Mouse (Mus musculus) CH12.LX (cell line): ENCODE measurements around the gene Tpcn1.

Source experiments
- CTCF ChIP-seq, 2 experiments: IDR thresholded peaks in 1 of 2; conservative IDR thresholded peaks in 1 of 2; 2 replicates each; pipeline ENCODE4 v1.5.1; 2011 to 2012; ENCODE audit warnings: low read depth in 2 of 2, low read length in 2 of 2, improper control_type of control experiment in 1 of 2, inconsistent platforms in 1 of 2, mild to moderate bottlenecking in 1 of 2, moderate library complexity in 1 of 2
- ELF1 ChIP-seq: IDR thresholded peaks from 2 replicates; pipeline ENCODE4 v1.6.1; 2014; ENCODE audit warnings: low read depth, mild to moderate bottlenecking, inconsistent platforms, low read length, improper control_type of control experiment
- EP300 ChIP-seq: IDR thresholded peaks from 2 replicates; pipeline ENCODE4 v1.6.1; 2011; ENCODE audit warnings: low read length, improper control_type of control experiment
- MEF2A ChIP-seq: IDR thresholded peaks from 2 replicates; pipeline ENCODE4 v1.6.1; 2014; ENCODE audit warnings: low read depth, mild to moderate bottlenecking, inconsistent platforms, low read length, improper control_type of control experiment, borderline replicate concordance
- NELFE ChIP-seq: IDR thresholded peaks from 2 replicates; pipeline ENCODE4 v1.6.1; 2011; ENCODE audit warnings: low read depth, low read length, improper control_type of control experiment
- POLR2A ChIP-seq: IDR thresholded peaks from 2 replicates; pipeline ENCODE4 v1.6.1; 2011; ENCODE audit warnings: low read depth, mild to moderate bottlenecking, improper control_type of control experiment, low read length
- RAD21 ChIP-seq: IDR thresholded peaks from 2 replicates; pipeline ENCODE4 v1.6.1; 2011; ENCODE audit warnings: low read depth, mild to moderate bottlenecking, low read length, improper control_type of control experiment, moderate library complexity
- SIN3A ChIP-seq: IDR thresholded peaks from 2 replicates; pipeline ENCODE4 v1.6.1; 2012; ENCODE audit warnings: low read length, improper control_type of control experiment, inconsistent platforms
- TCF12 ChIP-seq: IDR thresholded peaks from 2 replicates; pipeline ENCODE4 v1.6.1; 2014; ENCODE audit warnings: low read depth, mild to moderate bottlenecking, inconsistent platforms, low read length, improper control_type of control experiment
- ZC3H11A ChIP-seq: IDR thresholded peaks from 2 replicates; pipeline ENCODE4 v1.6.1; 2012; ENCODE audit warnings: low read depth, mild to moderate bottlenecking, inconsistent platforms, low read length, improper control_type of control experiment
- ZNF384 ChIP-seq: IDR thresholded peaks from 2 replicates; pipeline ENCODE4 v1.6.1; 2012; ENCODE audit warnings: low read depth, low read length, improper control_type of control experiment, inconsistent platforms

DNA sequence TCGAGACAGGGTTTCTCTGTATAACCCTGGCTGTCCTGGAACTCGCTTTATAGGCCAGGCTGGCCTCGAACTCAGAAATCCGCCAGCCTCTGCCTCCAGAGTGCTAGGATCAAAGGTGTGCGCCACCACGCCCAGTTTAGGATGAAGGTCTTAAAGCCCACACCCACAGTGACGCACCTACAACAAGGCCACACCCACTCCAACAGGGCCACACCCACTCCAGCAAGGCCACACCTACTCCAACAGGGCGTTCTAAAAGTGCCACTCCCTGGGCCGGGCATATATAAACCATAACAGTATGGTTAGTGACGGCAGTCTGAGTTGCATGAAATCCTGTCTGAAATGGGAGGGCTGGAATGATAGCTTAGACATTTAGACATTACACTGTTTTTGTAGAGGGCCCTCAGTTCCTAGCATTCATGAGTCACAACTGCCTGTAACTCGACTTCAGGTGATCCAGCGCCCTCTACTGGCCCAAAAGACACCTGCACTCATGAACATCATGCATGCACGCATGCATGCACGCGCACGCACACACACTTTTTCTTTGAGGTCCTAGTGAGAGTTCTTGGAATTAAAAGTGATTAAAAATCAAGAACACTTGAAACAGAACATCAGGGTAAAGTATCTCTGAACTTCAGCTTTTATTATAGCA lies 2.0 kb upstream of the Tpcn1 start:
- TF ChIP-seq CTCF (conservative IDR thresholded peaks at IDR 0.05 in 1 of 2, IDR thresholded peaks at IDR 0.05 in 1 of 2; ENCODE audit: low read depth in 2 of 2, low read length in 2 of 2) (peak; percentile 16 to 59; a peak in 2 of 4 replicates), ZNF384 (no peak), RAD21 (peak; percentile 49), SIN3A (no peak), POLR2A (no peak), ELF1 (no peak), EP300 (no peak), MEF2A (no peak), NELFE (no peak), ZC3H11A (no peak), TCF12 (no peak)
